Mouse (Mus musculus) left cerebral cortex, adult 18-20 months (tissue): ENCODE results near the gene Twnk. TPM values are rescaled to one million over a fixed set of nuclear protein-coding genes. Genes with fewer than 3 reads are reported as not detected.

Experiments used
- DNase-seq, 2 experiments: peaks; one replicate each; pipeline ENCODE4 v3.0.0; 2021 to 2022; ENCODE audit warnings: low spot score in 2 of 2, mixed read lengths in 1 of 2
- total RNA-seq, 2 experiments: library from RNA; stranded (reverse); gene quantifications; 2 replicates each; pipeline ENCODE4 v1.2.3; 2021

The Twnk gene
- total RNA-seq, 2 experiments from 2014 or later, result 13.8 to 14.9 TPM

DNA sequence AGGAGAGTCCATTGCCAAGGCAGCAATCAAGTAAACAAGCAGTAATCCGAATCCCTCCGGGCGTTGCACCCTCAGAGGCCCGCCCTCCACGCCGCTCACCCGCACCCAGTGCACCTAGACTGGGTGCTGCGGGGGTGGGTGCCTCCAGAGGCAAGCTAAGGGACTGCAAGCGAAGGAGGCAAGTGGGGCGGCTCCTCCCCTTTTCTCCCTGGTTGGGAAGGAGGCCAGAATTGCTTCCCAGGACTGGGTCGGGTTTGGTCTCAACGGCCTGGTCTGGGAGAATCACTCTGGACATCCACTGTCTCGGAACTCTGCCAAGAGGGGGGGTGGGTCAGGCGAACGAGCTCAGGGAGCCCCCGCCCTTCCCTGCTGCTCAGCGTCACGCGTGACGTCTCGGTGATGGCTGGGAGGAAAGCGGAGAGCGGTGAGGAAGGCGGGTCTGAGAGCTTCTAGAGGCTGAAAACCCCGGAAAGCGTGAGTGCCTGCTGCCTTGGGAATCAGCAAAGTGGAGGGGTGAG, 42.0 kb downstream of the Twnk start, which contains the start of gene Sfxn3:
Gene Sfxn3, plus strand, starts transcription at position 87 of the 518 bp plus-strand sequence.
- DNase-seq, result peak; percentile 91 to 94

DNA sequence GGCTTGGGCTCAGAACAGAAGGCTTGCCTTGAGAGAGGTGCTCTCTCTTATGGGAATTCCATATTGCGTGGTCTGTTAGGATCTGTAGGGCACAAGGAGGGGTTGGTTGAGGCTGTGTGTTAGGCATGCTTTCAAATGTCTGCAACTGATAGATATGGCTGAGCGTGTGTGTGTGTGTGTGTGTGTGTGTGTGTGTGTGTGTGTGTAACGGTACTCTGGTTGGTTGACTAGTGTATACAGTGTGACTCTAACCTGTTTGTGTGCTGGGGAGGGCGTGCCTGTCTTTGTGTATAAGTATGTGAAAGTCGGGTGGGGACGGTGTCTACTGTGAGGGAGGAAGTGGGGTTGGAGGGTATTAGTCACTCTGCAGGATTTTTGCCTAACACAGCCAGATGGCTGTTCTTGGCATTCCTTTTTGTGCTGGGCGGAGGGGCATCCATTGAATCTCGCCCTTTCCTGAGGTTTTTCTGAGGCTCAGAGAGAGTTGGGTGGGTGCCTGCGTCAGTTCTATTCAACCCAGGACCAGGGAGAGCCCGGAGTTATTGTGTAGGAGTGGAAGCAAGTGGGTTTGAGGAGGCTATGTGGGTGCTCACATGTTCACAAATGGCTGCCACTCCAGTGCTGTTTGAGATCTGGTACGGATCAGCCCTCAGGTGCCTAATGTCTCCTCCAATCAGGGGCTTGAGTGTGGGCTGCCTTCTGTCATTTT, 42.6 kb downstream of the Twnk start:
- DNase-seq, result peak; percentile 82 to 88

GRCm38 (mm10) chr19:45048644-45049365, 43.3 kb downstream of the Twnk start:
- DNase-seq, result no peak

GRCm38 (mm10) chr19:45049523-45049922, 44.1 kb downstream of the Twnk start:
- DNase-seq, result no peak

DNA sequence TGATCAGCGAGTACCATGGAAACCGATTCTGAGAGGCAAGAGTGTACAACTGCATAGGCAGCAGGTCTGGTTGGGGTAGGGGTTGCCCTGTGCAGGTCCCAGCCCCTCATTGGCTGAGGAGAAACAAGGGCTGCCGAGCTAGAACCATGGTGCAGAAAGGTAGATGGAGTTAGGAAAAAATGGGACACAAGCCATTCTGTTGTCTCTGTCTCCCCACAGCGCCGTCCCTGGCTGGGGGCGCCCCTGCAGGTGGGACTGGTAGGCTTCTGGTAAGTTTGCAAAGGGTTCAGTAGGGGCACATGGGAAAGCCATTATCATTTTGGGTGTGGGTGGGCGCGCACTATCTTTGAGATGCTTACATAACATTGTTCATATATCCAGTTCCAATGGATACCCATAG, 48.0 kb downstream of the Twnk start:
- DNase-seq, result no peak

DNA sequence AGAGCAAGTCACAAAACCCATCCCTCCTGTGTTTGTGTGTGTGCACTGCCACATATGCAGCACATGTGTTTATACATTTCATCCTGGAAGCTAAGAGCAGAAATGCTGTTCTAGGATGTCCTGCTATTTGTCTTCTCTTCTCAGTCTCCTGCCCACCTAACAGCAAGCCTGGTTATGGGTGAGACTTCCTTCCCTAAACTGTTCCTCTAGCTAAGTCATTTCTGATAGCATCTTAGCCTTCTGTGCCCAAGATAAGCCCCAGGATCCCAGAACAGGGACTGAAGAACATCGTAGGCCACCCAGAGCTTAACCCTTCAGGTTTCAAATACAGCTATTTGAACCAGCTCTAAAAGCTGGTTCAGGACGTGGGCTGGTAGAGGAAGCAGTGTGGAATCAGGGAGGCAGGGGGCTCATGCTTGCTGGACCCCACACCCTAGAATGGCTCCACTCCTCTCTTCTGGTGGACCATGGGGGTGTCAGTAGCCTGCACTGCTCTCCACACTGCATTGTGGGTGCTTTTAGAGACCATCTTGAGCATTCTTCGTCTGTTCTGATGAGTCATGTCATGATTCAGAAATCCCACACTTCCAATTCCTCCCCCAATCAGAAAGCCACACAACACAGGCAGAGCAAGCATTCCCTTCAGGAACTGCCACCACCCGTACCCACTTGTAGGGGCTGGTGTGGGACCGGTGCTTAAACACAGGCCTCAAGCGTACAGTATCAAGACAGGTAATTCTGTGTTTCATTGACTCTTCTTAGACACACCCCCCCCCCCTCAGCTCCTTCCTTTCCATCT, 49.6 kb downstream of the Twnk start:
- DNase-seq, result peak; percentile 52 to 54

DNA sequence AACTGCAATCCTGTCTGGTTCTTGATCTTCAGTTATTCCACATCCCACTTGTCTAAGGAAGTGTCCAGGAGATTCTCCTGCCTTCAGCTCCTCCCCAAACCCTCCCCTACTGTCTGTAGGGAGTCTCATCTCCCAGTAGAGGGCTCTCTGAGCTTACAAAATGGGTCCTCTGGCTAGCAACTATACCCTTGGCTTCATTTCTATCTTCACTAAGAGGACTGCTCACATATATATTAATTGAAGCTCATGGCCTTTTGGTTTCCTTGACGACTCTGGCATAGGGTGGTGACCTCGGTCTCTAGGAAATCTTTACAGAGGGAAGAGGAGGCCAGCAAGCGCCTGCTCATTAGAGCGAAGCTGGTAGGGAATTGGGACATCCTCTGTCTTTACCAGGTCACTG, 50.9 kb downstream of the Twnk start:
- no peak for DNase-seq

DNA sequence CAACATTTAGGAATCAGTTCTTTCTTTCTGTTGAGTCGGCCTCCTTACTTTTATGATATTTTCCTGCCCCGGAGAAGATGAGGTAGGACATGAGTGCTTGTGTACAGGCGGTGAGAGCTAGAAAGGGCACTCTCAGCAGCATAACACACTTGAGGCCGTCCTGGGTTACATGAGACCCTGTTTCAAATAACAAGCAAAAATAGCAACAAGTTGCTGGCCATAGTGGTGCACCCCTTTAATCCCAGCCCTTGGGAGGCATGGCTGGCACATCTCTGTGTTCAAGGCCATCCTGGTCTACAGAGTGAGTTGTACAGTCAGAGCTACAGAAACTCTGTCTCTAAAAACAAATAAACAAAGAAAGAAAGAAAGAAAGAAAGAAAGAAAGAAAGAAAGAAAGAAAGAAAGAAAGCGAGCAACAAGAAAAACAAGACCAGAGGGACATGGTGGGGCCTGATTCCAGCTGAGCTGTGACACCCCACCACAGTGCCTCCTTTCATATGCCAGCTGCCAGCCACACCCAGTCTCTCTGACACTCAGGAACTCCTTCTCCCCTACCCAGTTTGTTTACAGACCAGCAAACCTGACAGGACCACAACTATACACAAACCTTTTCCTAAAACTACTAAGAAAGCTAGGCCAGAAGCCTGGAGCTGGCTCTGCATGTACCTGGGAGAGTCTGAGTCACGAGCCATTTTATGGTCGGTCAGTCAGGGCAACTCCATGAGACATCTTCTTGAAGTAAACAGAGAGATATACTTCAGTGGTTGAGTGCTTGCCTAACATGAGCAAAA, 51.6 kb downstream of the Twnk start:
- DNase-seq, result no peak

GRCm38 (mm10) chr19:45057724-45058112, 52.3 kb downstream of the Twnk start:
- DNase-seq, result no peak

GRCm38 (mm10) chr19:45058113-45058839, 52.8 kb downstream of the Twnk start:
- DNase-seq, result peak; percentile 86 to 90

- DNase-seq, result no peak
Measured at GRCm38 (mm10) chr19:45058841-45059240, 53.4 kb downstream of the Twnk start.

Other genes starting within 250 kb of the Twnk start
- under 1 TPM; 0.23 to 0.42 TPM for gene Pax2, start 249.6 kb upstream of the Twnk start, total RNA-seq
- gene Slf2, start 74.5 kb upstream of the Twnk start, total RNA-seq, result 10 to 100 TPM; 37.9 to 38.0 TPM
- 10 to 100 TPM; 17.2 to 18.4 TPM for gene Sema4g, start 16.6 kb upstream of the Twnk start, total RNA-seq
- gene Mrpl43, start 779 bp downstream of the Twnk start, total RNA-seq, result 10 to 100 TPM; 38.9 to 44.2 TPM
- gene Lzts2, start 8.8 kb downstream of the Twnk start, total RNA-seq, result 10 to 100 TPM; 39.9 to 43.2 TPM
- 1 to 10 TPM; 4.3 to 5.6 TPM for gene Pdzd7, start 40.1 kb downstream of the Twnk start, total RNA-seq
- 100 to 1,000 TPM; 118 to 125 TPM for gene Sfxn3, start 41.8 kb downstream of the Twnk start, total RNA-seq
- 1 to 10 TPM; 6.7 to 7.3 TPM for gene Kazald1, start 69.6 kb downstream of the Twnk start, total RNA-seq
- not detected for gene Tlx1, start 145.0 kb downstream of the Twnk start, total RNA-seq
- not detected for gene Lbx1, start 230.1 kb downstream of the Twnk start, total RNA-seq